Mouse (Mus musculus): Measurements from ENCODE around the gene Entr1.

DNA sequence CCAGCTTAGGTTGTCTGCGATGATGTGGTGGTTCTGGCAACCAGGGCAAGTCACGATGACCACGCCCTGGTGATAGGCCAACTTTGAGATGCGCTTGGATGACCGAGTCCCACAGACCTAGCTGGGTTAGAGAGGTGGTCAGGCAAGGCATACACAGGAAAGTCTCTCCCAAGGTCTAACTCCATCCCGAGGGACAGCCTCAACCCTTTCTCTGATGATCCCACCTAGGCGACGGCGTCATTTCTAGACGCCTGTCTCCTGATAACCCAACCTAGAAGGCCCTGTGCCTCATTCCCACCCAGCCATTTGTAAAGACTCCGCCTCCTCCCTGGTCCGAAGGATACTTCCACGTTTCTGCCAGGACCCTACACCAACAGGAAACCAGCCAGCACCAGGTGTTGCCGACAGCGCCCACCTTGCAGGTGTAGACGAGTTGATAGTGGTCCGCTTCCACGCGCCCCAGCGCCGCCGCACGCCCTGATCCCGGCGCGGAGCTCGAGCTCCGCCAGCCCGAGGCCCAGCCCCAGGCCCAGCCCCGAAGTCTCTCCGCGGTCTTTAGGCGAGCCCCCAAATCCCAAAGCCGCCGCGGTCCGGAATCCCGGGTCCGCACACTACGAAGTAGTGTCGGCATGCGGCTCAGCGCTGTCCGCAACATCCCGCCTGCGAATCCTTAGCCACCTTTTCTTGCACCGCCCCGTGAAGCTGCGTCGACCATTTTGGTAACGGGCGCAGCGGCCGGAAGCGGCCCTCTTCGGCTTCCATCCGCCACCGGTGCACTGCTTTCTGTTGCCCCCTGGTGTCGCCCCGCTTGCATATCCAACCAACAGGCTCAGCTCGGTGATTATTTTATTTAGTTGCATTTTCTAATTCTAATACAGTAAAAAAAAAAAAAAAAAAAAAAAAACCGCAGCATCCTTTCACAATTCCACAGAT is 37.5 kb downstream of the Entr1 start, which contains the start of gene Dnlz:
- TF ChIP-seq CTCF (IDR thresholded peaks at IDR 0.05; ENCODE audit: low read depth): peak; percentile 85
- TF ChIP-seq EP300 (optimal IDR thresholded peaks at IDR 0.05): no peak

All from stomach, postnatal 0 days (tissue).